Mouse (Mus musculus): Measurements from ENCODE around the gene Moap1.

The Moap1 gene

GRCm38 (mm10) chr12:102705906-102706640 lies 37.4 kb downstream of the Moap1 start:
- no peak for DNase-seq (ENCODE audit: low spot score)

DNA sequence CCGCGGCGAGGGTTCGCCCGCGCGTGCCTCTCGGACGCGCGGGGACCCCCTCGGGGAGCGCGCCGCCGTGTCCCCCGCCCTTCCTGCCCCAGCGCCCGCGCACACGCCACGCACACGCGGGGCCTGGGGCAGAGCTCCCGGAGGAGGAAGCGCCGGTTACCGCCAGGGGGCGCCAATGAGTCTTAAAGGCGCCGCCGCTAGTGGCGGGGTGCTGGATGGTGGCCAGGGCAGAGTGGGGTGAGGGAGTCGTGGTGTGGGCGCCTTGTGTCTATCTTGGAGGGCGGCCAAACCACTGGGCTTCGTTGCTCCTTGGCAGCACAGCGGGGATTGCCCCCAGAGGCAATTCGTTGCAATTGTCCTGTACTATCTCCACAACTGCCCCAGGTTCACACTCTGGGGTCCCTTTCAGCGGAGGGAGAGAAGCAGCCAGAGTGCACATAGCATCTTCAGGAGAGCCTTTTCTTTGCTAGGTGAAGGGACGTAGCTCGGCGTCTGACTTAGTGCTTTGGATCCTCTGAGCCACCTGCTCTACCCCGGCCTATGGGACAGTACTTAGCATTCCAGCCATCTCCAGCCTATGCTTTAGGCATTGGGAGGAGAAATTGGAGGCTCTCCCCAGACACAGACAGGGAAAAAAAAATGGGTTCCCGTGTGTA lies 38.1 kb downstream of the Moap1 start:
- peak; percentile 91 for DNase-seq (ENCODE audit: low spot score)

- DNase-seq (ENCODE audit: low spot score), result peak; percentile 44
Measured at GRCm38 (mm10) chr12:102704457-102705198, 38.8 kb downstream of the Moap1 start, which contains the start of gene Itpk1. Gene Itpk1 (minus strand): TSS chr12:102704930.

GRCm38 (mm10) chr12:102703921-102704408 lies 39.5 kb downstream of the Moap1 start:
- DNase-seq (ENCODE audit: low spot score), result no peak

DNA sequence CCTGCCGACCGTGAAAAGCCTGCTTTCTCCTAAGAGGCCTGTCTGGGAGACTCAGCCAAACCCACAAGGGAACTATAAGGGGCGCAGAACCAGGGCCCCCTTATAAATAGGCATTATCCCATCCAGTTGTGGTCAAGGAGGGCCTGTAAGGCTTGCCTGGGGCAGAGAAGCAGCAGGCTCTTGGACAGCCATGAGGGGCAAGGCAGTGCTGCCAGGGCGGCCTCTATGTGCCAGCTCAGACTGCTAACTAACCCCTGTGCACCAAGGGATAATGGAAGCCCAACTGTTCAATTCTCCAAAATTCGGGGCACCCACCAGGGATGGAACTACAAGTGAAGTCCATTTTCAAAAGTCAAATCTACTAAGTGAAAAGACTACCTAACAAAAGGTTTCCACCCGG lies 40.0 kb downstream of the Moap1 start:
- DNase-seq (ENCODE audit: low spot score), result no peak

GRCm38 (mm10) chr12:102703111-102703412 lies 40.4 kb downstream of the Moap1 start:
- DNase-seq (ENCODE audit: low spot score), result peak; percentile 71

DNA sequence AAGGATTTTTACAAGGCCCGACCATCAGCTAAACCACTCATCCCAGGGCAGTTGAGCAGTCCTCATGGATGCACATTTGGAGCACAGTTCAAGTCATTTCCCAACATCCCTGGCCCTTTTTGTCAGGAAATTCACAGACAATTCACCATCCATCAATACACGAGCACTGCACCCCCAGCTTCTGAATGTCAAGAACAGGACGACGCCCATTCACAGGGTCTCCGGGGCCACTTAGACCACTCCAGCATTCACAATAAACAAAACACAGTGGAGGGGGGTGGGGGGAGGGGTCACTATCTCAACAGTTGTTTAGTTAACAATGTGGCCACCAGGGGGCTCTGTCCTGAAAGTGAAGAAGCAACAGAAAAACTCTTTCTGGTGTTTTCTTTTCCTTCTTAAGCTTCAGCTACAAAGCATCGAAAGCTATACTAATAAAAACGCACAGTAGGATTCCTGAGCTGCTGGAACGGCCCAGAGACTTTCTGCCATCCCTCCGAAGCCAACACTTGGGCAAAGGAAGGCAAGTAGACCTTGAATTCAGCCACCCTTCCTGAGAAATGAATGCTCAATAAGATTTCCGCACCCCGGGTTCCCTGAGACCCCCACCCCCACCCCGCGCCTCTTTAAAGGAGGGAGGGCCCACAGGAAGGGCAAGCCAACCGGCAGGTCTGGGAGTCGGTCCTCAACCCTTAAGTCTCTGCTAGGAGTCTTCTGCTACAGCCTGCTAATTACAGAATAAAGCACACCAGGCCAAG lies 40.9 kb downstream of the Moap1 start:
- DNase-seq (ENCODE audit: low spot score), result peak; percentile 88

DNA sequence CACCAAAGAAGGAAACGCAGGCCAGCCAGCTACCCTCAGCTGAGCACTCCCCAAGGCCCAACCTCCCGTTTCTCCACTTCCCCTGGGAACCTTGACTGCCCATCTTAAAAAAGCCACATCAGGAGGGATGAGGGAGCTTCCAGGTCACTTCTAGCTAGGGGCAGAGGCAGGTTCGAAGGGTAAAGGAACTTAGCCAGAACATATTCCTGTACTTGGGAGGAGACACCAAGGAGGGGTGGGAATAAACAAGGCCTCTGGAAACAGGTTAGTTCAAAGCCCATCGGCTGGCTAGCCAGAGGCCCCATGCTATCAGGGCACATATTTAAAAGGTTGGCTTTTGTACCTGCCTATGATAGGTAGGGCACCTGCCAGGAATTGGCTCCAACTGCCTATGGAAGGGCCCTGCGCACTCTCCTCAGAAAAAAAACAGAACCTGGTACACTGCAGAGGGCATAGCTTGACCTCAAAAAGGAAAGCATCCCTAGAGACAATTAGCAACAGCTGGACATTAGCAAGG lies 41.7 kb downstream of the Moap1 start:
- DNase-seq (ENCODE audit: low spot score), result no peak

DNA sequence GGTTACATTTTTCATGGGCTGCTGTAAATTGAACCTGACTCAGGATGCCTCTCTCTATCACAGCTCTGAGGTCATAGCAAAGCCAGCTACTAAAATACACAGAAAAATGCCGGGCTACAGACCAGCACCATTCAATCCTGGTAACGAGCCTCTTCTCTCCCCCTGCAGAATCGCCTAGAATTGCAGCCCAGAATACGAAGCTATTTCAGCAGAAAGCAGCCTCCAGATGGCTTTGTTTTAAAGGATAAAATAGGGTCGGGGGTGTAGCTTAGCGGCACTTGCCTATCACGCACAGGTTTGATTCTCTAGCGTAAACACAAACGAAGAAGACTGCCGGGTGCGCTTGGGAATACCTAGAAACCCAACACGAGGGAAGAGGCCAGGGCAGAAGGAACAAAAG lies 43.0 kb downstream of the Moap1 start:
- no peak for DNase-seq (ENCODE audit: low spot score)

DNA sequence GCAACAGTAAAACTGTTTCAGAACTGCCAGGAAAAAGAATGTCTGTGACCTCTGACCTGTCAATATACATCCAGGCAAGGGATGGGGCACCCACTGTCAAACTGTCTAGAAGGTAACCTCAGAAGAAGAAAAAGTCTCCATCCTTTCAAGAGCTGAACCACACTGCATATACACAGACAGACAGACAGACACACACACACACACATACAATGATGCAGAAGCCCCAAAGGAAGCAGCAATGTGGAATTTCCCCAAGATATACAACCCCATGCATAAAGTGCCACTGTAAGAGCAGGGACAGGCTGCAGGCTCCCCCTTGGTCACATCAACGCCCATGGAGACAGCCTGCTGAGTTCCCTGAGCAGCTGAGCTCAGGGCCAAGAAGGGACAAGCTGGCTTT lies 44.3 kb downstream of the Moap1 start:
- DNase-seq (ENCODE audit: low spot score), result no peak

DNA sequence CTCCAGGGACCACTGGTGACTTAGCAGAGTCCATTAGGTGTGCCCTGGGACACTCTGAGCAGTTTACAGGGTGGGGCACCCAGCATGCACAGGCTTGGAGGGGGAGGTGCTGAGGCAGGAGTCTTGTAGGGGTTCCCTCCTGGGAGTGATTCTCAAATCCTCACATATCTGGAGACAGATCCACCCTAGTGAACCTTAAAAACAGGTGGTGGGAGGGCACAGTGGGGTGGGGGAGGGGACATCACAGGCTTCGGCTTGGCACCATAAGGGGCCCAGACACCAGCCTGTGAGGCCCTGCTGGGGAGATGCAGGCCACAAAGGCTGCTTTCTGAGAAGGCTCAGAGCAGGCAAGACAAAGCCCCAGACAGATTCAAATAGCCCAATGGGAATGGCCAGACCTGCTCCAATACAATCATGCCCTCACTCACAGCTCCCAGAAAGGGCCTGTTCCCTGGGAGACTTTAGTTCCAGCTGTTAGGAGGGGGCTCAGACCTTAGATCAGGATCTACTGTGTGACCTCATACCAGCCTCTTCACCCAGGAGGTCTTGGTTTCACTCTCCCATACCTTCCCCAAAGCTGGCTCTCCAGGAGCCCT lies 45.3 kb downstream of the Moap1 start:
- DNase-seq (ENCODE audit: low spot score), result no peak

DNA sequence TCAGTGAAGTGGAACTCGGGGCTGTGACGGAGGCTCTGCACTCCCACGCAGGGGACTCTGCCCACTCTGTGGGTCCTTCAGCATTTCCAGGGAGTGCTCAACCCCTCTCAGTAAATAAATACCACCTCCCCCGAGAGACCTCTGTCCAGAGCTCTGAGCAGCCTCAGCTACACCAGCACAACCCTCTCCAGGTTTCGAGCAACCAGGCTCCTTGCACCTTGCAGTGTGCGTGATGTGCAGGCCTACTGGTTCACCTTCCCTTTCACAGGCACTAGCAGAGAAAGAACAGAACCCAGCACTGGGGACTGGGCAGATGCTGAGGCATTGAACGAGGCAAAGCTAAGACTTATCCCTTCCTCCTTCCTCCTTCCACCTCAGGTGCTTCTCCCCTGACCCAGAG lies 46.1 kb downstream of the Moap1 start:
- no peak for DNase-seq (ENCODE audit: low spot score)

GRCm38 (mm10) chr12:102696635-102697354 lies 46.7 kb downstream of the Moap1 start:
- DNase-seq (ENCODE audit: low spot score), result no peak

DNA sequence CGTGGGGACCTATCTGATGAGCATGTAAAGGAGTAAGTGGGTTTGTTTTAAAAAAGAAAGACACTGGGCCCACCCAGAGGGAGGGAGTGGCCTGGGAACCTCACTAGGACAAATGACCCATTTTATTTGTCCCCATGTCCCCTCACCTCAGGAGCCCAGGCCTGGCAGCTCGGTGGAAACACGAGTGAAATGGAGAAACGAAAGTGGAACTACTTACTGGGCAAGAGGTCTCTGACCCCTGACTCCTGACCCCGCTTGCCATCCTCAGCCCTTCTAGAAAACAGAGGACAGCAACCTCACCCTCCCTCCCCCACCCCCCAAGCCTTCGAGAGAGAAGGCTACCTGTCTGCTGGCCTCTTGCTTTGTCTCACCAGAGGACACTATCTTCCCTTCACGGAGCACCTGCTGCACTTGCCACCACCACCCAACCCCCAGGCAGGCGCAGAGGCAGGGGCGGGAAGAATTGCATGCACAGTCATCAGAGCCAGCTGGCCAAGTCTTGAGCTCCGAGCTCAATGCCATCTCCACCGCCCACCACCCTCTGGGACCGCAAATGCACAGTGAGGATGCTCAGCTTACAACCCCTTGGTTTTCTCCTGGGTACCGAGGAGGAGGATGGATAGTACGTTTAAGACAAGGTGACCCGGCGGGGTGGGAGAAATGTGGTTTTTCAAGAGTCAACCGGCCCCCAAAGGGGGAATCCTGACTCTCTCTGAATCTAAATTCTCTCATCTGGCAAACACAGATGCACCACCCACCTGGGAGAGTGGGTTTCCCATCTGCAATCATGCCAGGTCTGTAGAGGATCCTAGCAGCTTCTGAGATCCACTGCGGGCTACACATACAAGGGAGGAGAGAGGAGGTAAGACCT lies 47.9 kb downstream of the Moap1 start:
- peak; percentile 81 for DNase-seq (ENCODE audit: low spot score)
